Mouse (Mus musculus) left cerebral cortex, postnatal 10 days (tissue): ENCODE data around the gene Map4. TPM values are rescaled to one million over a fixed set of nuclear protein-coding genes. Genes with fewer than 3 reads are reported as not detected.
"Not testable (repeated sequence)": the region's sequence is repeated elsewhere in the genome, so short reads cannot be mapped to it uniquely, and the experiment has no call there.

Experiments used
- DNase-seq, 2 experiments: peaks; one replicate each; pipeline ENCODE4 v3.0.0; 2021 to 2022; ENCODE audit warnings: low spot score in 2 of 2, mixed read lengths in 1 of 2; ENCODE audit errors: extremely low spot score in 1 of 2
- intact Hi-C: fragments of 180-260 bp; cut with DNase I; formaldehyde crosslinking; loops from one replicate; pipeline ENCODE4 v1.15.1; 2025
- total RNA-seq, 2 experiments: library from RNA; stranded (reverse); gene quantifications; 2 replicates each; pipeline ENCODE4 v1.2.3; 2021

Map4 gene
- total RNA-seq, 2 experiments from 2014 or later: 453 to 481 TPM

GRCm38 (mm10) chr9:110093303-110093702 is 162.0 kb downstream of the Map4 start:
- intact Hi-C loops: no loop called here
- DNase-seq: no peak

- DNase-seq: no peak
- intact Hi-C loops: no loop called here
Measured at GRCm38 (mm10) chr9:110094761-110095160, 163.5 kb downstream of the Map4 start.

GRCm38 (mm10) chr9:110097791-110098190 is 166.5 kb downstream of the Map4 start:
- intact Hi-C loops: no loop called here
- DNase-seq: no peak

- intact Hi-C loops: no loop called here
- peak; percentile 90 to 94 for DNase-seq
Measured at GRCm38 (mm10) chr9:110100627-110101600, 169.7 kb downstream of the Map4 start.

GRCm38 (mm10) chr9:110116353-110116976 is 185.2 kb downstream of the Map4 start:
- intact Hi-C loops: no loop called here
- no peak for DNase-seq

GRCm38 (mm10) chr9:110116977-110117778 is 185.9 kb downstream of the Map4 start, which contains the start of gene Smarcc1:
TSS of gene Smarcc1 (plus strand) at chr9:110117708.
- peak; percentile 85 to 93 for DNase-seq
- intact Hi-C loops: no loop called here

GRCm38 (mm10) chr9:110117779-110118139 is 186.5 kb downstream of the Map4 start, which contains the start of gene Dhx30:
TSS of gene Dhx30 (minus strand) at chr9:110117830.
- DNase-seq: no peak
- intact Hi-C loops: no loop called here

GRCm38 (mm10) chr9:110118249-110118648 is 187.0 kb downstream of the Map4 start:
- DNase-seq: no peak
- intact Hi-C loops: no loop called here

GRCm38 (mm10) chr9:110121424-110121823 is 190.2 kb downstream of the Map4 start:
- DNase-seq: no peak
- intact Hi-C loops: no loop called here

- intact Hi-C loops: no loop called here
- no peak for DNase-seq
Measured at GRCm38 (mm10) chr9:110123322-110123721, 192.1 kb downstream of the Map4 start.

GRCm38 (mm10) chr9:110124008-110124540 is 192.8 kb downstream of the Map4 start:
- DNase-seq, intact Hi-C loops: not testable (repeated sequence)

GRCm38 (mm10) chr9:110130896-110131524 is 199.8 kb downstream of the Map4 start:
- no peak for DNase-seq
- intact Hi-C loops: loop anchor here (10.0 kb wide), 1 partner anchor 164 kb away; no protein-coding TSS in a partner anchor

- intact Hi-C loops: loop anchor here (10.0 kb wide), 1 partner anchor 163 kb away; no protein-coding TSS in a partner anchor
- peak; percentile 98 to 100 for DNase-seq
Measured at GRCm38 (mm10) chr9:110131525-110132197, 200.4 kb downstream of the Map4 start.

GRCm38 (mm10) chr9:110132201-110132605 is 200.9 kb downstream of the Map4 start:
- intact Hi-C loops: loop anchor here (10.0 kb wide), 1 partner anchor 163 kb away; no protein-coding TSS in a partner anchor

GRCm38 (mm10) chr9:110132921-110133320 is 201.7 kb downstream of the Map4 start:
- intact Hi-C loops: loop anchor here (10.0 kb wide), 1 partner anchor 162 kb away; no protein-coding TSS in a partner anchor
- DNase-seq: no peak

More at GRCm38 (mm10) chr9:110132201-110132605, 200.9 kb downstream of the Map4 start:
- peak in 1 of 2 experiments; percentile 74 for DNase-seq
